Mouse (Mus musculus): Measurements from ENCODE around the gene Zbtb9. TPM values are rescaled to one million over a fixed set of nuclear protein-coding genes. Genes with fewer than 3 reads are reported as not detected.
"Not testable (repeated sequence)": the region's sequence is repeated elsewhere in the genome, so short reads cannot be mapped to it uniquely, and the experiment has no call there.

The Zbtb9 gene
- 20.6 and 22.0 TPM in 2 replicates for polyA plus RNA-seq (2016; fragmentation: Nextera tagmentation; extraction: Ambion mirVana)

DNA sequence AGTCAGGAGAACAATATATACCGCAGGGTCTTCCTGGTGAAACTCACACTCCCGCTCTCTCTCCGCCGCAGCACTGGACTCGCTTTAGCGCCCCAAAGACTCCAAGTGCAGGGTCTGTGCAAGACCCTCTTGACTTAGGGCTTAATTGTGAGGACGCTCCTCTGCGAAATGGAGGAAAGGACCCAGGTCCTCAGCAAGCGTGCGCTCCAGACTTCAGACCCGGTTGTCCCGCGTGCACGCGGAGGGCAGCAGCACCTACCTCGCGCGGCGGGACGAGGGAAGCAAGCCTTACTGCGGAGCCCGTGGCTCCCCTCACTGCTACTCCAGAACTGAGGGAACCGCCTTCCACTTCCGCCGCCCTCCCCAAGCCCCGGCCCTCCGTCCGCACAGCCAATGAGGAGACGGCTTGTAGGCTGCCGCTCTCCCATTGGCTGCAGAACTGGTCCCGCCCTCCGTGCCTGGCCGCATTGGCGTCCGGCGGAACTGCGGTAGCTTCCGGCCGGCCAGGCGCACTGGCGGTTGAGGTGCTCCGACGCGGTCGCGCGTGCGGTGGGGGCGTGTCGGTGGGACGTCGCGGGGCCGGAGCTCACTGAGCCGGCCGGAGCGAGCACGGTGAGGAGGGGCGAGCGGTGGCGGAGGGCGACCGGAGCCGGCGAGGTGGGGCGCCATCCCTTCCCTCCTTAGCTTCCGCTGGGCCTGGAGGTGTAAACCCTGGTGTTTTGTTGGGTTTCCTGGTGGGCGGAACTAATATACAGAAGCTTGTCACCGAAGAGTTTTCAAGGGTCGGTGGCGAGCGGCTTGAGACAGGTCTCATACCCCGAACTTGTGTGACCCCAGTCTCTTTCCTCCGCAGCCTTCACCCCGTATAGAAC lies at the start of gene Zbtb9:
Gene Zbtb9 (plus strand): TSS at position 465 of the 872 bp plus-strand sequence.
- Histone ChIP-seq H3K9me3 (replicated peaks) (no peaks in the 10 kb centered on the region), H3K4me3 (peak within 1 kb of the TSS; percentile 83), H3K4me1 (peaks cover 49% of the 10 kb centered on the region), H3K27me3 (ENCODE audit: low read depth, poor library complexity, severe bottlenecking) (no peaks in the 10 kb centered on the region), H3K36me3 (peaks cover 70% of the 10 kb centered on the region), H3K27ac (peak within 1 kb of the TSS; percentile 89)
- peak; percentile 97 for DNase-seq (ENCODE audit: low spot score)
- WGBS = under 1% methylated on average over 75 of the region's 75 CpGs

DNA sequence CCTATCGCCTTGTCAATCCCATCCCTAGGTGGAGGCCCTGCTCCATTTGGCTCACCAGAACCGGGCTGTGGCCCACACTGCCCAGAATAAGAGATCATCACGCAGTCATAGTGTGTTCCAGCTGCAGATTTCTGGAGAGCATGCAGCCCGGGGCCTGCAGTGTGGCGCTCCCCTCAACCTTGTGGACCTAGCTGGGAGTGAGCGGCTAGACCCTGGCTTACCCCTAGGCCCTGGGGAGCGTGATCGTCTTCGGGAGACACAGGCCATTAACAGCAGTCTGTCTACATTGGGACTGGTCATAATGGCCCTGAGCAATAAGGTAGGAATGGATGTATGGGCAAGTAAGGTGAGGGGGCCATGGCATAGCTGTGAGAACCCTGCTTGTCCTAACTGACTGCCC lies 47.6 kb upstream of the Zbtb9 start:
- H3K36me3 ChIP-seq = peaks cover 90% of the 10 kb centered on the region
- not testable (repeated sequence) for H3K4me3 ChIP-seq; H3K4me1 ChIP-seq; H3K27me3 ChIP-seq (ENCODE audit: low read depth, poor library complexity, severe bottlenecking); H3K9me3 ChIP-seq (replicated peaks); DNase-seq (ENCODE audit: low spot score); H3K27ac ChIP-seq
- WGBS = 96% methylated on average over 9 of the region's 9 CpGs

DNA sequence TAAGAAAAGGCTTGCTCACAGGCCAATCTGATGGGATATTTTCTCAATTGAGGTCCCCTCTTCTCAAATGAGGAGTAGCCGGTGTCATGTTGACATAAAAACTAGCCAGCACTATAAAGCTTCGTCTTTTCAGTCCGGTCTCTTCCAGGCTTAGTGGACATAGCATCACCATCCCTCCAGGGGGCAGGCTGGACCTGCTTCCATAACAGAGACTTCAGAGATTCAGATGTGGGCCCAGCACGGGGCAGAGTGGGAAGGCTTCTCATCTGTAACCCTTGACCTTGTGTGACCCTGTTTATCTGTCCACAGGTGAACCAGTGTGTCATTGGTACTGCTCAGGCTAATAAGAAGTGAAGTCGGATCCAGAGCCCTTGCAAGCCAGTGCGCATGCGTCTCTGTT lies 41.2 kb upstream of the Zbtb9 start:
- not testable (repeated sequence) for H3K4me3 ChIP-seq; DNase-seq (ENCODE audit: low spot score); H3K9me3 ChIP-seq (replicated peaks); H3K27ac ChIP-seq; H3K27me3 ChIP-seq (ENCODE audit: low read depth, poor library complexity, severe bottlenecking)
- Histone ChIP-seq H3K4me1 (peaks cover 26% of the 10 kb centered on the region), H3K36me3 (peaks cover 76% of the 10 kb centered on the region)
- 67% methylated on average over 7 of the region's 7 CpGs for WGBS

- WGBS = under 1% methylated on average over 43 of the region's 43 CpGs
- Histone ChIP-seq H3K36me3 (peaks cover 74% of the 10 kb centered on the region), H3K27ac (peak within 1 kb of the TSS; percentile 88), H3K27me3 (ENCODE audit: low read depth, poor library complexity, severe bottlenecking) (no peaks in the 10 kb centered on the region), H3K9me3 (replicated peaks) (no peaks in the 10 kb centered on the region), H3K4me1 (peaks cover 37% of the 10 kb centered on the region), H3K4me3 (peak within 1 kb of the TSS; percentile 78)
- DNase-seq (ENCODE audit: low spot score) = peak; percentile 99
These were observed 40.0 kb upstream of the Zbtb9 start, which contains the start of gene Phf1 for GRCm38 (mm10) chr17:26932839-26933398. Gene Phf1 (plus strand): TSS chr17:26933052.

DNA sequence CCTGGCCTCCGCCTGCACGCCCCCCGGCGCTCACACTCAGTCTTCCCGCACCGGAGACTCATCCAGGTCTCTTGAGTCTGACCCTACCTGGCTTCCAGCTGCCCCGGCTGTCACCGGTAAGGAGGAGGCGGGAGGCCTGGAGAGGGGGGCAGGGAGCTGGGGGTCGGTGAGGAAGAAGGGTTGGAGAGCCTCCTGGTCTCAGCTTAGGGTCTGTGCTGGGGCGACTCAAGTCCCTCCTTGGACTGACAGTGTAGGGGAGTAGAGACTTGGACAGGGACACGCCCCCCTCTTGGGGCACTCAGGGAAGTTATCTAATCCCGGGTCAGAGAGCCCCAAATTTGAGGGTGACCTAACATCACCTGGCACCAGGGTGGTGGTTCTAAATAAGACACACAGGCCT lies 39.5 kb upstream of the Zbtb9 start:
- Histone ChIP-seq H3K36me3 (peaks cover 70% of the 10 kb centered on the region), H3K27me3 (ENCODE audit: low read depth, poor library complexity, severe bottlenecking) (no peaks in the 10 kb centered on the region), H3K4me1 (peaks cover 42% of the 10 kb centered on the region), H3K27ac (peak overlapping the region; percentile 88), H3K4me3 (peak overlapping the region; percentile 78), H3K9me3 (replicated peaks) (no peaks in the 10 kb centered on the region)
- WGBS = 6% methylated on average over 13 of the region's 13 CpGs
- no peak for DNase-seq (ENCODE audit: low spot score)

DNA sequence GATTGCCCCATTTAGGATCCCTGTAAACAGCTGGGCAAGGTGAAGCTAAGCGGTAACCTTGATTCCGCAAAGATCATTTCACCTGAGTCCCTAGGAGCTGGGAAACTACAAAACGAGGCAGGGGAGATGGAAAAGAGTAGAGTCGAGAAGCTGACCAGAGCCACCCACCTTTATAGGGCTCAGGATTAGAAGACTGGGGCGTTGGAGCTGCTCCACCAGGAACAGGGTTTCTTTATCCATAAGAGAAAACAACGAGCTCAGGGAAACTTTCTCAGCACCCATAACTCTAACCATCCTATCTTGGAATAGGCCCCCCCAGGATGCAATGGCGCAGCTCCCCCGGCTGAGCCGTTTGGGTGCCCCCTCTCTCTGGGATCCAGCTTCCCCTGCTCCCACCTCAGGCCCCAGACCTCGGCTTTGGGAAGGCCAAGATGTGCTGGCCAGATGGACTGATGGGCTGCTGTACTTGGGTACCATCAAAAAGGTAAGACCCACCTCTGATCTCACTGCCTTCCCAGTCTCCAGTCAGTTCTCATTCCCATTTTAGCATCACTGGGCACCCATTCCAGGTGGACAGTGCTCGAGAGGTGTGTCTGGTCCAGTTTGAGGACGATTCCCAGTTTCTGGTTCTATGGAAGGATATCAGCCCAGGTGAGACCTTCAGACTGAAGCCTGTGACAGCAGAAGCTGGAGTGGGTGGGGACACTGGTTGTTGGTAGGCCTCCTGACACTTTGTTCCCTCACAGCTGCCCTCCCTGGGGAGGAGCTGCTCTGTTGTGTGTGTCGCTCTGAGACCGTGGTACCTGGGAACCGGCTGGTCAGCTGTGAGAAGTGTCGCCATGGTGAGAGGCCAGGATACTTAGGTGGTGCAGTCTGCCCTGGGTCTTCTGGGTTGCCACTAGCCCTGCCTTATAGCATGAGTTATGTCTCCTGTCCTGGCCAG lies 38.8 kb upstream of the Zbtb9 start:
- WGBS = 82% methylated on average over 16 of the region's 16 CpGs
- Histone ChIP-seq H3K36me3 (peaks cover 63% of the 10 kb centered on the region), H3K27me3 (ENCODE audit: low read depth, poor library complexity, severe bottlenecking) (no peaks in the 10 kb centered on the region), H3K27ac (peak overlapping the region; percentile 88; the same call in 1 of the 2 replicates), H3K4me3 (peak overlapping the region; percentile 78), H3K4me1 (peaks cover 46% of the 10 kb centered on the region), H3K9me3 (replicated peaks) (no peaks in the 10 kb centered on the region)
- DNase-seq (ENCODE audit: low spot score) = no peak

DNA sequence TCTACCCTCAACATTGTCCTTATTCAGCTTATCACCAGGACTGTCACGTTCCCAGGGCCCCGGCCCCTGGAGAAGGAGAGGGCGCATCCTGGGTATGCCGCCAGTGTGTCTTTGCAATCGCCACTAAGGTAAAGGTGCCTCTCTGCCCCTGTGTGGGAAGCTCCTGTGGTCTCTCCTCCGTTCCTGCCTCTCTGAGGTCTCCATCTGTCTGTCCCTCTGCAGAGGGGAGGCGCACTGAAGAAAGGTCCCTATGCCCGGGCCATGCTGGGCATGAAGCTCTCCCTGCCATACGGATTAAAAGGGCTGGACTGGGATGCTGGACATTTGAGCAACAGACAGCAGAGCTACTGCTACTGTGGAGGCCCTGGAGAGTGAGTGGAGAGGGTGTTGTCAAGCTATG lies 37.9 kb upstream of the Zbtb9 start:
- peaks cover 54% of the 10 kb centered on the region for H3K36me3 ChIP-seq
- H3K4me1 ChIP-seq = peaks cover 51% of the 10 kb centered on the region

DNA sequence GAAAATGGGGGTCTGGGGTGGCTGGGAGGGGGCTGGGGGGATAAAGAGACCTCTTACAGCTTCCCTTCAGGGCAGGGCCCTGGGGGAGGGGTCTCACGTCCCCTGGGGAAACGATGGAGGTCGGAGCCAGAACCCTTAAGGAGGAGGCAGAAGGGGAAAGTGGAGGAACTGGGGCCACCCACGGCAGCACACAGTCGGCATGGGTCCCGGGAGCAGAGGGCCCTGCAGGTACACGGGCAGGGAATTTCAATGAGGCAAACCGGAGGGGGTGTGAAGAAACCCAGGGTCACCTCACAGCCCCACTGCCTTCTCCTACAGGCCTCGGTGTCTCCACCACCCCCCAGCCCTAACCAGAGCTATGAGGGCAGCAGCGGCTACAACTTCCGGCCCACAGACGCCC lies 36.5 kb upstream of the Zbtb9 start:
- Histone ChIP-seq H3K4me3 (peak overlapping the region; percentile 75; the same call in 1 of the 2 replicates), H3K36me3 (peaks cover 41% of the 10 kb centered on the region), H3K4me1 (peaks cover 65% of the 10 kb centered on the region), H3K27me3 (ENCODE audit: low read depth, poor library complexity, severe bottlenecking) (no peaks in the 10 kb centered on the region), H3K9me3 (replicated peaks) (no peaks in the 10 kb centered on the region), H3K27ac (peak overlapping the region; percentile 9; the same call in 1 of the 2 replicates)
- WGBS = 81% methylated on average over 12 of the region's 12 CpGs
- no peak for DNase-seq (ENCODE audit: low spot score)

More for the DNA sequence above, 37.9 kb upstream of the Zbtb9 start:
- WGBS = 91% methylated on average over 9 of the region's 9 CpGs
- no peak overlapping the region for H3K27ac ChIP-seq
- H3K9me3 ChIP-seq (replicated peaks) = no peaks in the 10 kb centered on the region
- no peaks in the 10 kb centered on the region for H3K27me3 ChIP-seq (ENCODE audit: low read depth, poor library complexity, severe bottlenecking)
- no peak overlapping the region for H3K4me3 ChIP-seq
- no peak for DNase-seq (ENCODE audit: low spot score)

DNA sequence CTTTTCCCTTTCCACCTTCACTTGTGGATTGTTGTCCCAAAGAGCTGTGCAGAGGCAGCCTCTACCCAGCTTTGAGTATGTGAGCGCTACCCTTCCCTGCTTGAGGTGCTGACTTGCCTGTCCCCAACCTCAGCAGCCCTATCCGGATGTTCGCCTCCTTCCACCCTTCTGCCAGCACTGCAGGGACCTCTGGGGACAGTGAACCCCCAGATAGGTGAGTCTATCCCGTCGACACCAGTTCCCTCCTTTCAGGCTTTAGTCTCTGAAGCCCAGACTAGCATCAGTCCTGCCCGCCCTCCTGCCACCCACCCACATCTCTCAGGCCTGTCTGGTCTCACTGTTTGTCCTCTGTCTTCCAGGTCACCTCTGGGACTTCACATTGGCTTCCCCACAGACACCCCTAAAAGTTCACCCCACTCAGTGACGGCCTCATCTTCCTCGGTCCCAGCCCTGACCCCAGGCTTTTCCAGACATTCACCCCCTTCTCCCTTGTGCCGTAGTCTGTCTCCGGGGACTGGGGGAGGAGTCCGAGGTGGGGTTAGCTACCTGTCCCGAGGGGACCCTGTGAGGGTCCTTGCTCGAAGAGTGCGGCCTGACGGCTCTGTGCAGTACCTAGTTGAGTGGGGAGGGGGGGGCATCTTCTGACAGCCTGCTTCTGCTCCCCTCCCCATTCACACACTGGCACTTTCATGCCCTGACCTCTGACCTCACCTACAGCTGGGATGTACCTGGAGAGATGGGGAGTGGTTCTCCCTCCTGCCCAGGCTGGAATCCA lies 35.9 kb upstream of the Zbtb9 start:
- peaks cover 72% of the 10 kb centered on the region for H3K4me1 ChIP-seq
- WGBS = 87% methylated on average over 15 of the region's 15 CpGs
- peak overlapping the region; percentile 75 for H3K4me3 ChIP-seq

DNA sequence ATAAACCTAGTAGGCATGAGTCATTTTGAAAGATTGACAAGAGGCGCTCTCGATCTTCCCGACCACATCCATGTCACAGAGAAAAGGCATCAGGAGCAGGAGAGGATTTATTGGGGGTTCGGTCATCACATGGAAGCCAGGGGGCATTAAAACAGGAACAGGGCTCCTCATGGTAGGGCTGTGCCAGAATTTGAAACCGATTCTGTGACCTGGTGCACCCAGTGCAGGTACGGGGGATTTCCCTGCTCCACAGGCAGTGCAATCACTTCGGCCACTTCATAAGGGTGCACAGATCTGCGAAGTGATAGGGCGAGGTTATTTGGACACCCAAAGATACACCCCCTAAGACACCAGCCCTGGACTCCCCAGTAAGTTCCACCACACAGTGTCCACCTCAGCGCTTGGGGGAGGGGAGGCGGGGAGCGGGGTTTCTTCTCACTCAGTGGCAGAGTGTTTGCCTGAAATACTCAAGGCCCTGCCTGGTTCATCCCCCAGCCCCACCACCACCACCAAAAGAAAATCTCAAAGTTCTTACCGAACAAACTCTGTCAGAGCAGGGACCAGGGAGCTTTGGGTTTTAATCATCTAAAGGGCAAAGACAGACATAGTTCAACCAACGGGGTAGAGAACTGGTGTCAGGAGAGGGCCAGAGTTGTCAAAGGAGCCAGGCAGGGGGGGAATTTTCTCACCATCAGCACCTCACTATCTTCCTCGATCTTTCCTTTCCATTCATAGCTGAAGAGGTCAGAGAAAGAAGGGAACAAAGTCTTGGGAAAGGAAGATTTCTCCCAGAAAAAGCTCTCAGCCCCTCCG lies 34.9 kb upstream of the Zbtb9 start:
- peaks cover 36% of the 10 kb centered on the region for H3K36me3 ChIP-seq
- no peak for DNase-seq (ENCODE audit: low spot score)
- peaks cover 74% of the 10 kb centered on the region for H3K4me1 ChIP-seq
- H3K4me3 ChIP-seq = peak overlapping the region; percentile 75
- H3K9me3 ChIP-seq (replicated peaks) = no peaks in the 10 kb centered on the region
- H3K27ac ChIP-seq = peak overlapping the region; percentile 88
- WGBS = 62% methylated on average over 16 of the region's 16 CpGs
- H3K27me3 ChIP-seq (ENCODE audit: low read depth, poor library complexity, severe bottlenecking) = no peaks in the 10 kb centered on the region

More for the DNA sequence above, 35.9 kb upstream of the Zbtb9 start:
- Histone ChIP-seq H3K27me3 (ENCODE audit: low read depth, poor library complexity, severe bottlenecking) (no peaks in the 10 kb centered on the region), H3K36me3 (peaks cover 36% of the 10 kb centered on the region), H3K9me3 (replicated peaks) (no peaks in the 10 kb centered on the region), H3K27ac (peak overlapping the region; percentile 9)
- no peak for DNase-seq (ENCODE audit: low spot score)

DNA sequence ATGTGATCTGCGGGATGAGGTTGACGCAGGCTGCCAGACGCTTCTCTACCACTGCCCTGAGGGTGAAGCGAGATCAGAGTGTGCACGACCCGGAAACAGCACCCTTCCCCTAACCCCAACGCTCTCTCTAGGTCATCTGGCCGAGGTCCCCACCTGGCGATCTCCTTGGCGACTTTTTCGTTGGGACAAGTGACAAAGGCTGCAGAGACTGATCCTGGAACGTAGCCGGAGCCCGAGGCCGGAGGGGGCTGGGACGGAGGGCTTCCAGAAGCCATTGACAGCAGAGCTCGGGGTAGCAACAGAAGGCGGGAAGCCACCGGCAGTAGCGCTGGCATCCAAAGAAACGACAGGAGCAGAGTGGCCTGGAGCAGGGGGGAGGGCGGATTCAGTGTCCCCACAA lies 34.2 kb upstream of the Zbtb9 start:
- Histone ChIP-seq H3K4me1 (peaks cover 67% of the 10 kb centered on the region), H3K27ac (peak overlapping the region; percentile 88), H3K4me3 (peak overlapping the region; percentile 75), H3K9me3 (replicated peaks) (no peaks in the 10 kb centered on the region), H3K36me3 (peaks cover 36% of the 10 kb centered on the region), H3K27me3 (ENCODE audit: low read depth, poor library complexity, severe bottlenecking) (no peaks in the 10 kb centered on the region)
- under 1% methylated on average over 22 of the region's 22 CpGs for WGBS
- DNase-seq (ENCODE audit: low spot score) = no peak
